In the genomic region with DNA sequence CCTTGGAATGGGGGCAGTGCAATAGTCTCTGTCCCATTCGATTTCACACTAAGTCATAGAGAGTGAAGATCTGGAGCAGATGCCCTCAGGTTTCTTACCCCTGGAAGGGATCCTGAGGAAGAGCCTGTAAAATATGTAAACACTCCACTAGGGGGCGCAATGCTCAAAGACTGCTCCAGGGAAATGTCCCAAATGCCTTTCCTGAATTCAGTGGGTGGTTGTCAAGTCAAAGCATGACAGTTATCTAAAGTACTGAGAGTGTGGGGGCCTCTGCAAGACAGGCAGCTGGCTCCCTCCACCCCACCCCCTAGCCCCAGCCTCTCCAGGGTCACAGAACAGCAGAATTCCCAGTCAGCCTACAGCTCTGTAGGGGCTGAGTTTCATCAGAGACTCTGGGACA, we compare ENCODE assay signal across 10 mouse cellular contexts. TPM values are rescaled to one million over a fixed set of nuclear protein-coding genes. Genes with fewer than 3 reads are reported as not detected.
DNase-seq lines count a peak whose midpoint lies in the region; ATAC-seq and TF ChIP-seq lines count a peak whose summit lies in the region.
"Had no signal": no experiment of that assay in that cellular context is flagged by ENCODE, and none has a peak within 500 bp of the region (broad histone marks: within the 10 kb centered on the region; RNA-seq: fewer than 3 reads in every experiment).

No protein-coding gene starts in this region.

- 34% methylated on average over 2 of the region's 2 CpGs for WGBS in limb, embryonic 11.5 days
- WGBS in limb, embryonic 10.5 days, result 36% methylated on average over 2 of the region's 2 CpGs
- 28% methylated on average over 2 of the region's 2 CpGs for WGBS in forebrain, embryonic 12.5 days

- no peak for ATAC-seq in cerebellum, adult (ENCODE audit: insufficient number of reproducible peaks, low FRiP score, low TSS enrichment)
- no peak for ATAC-seq in limb, embryonic 11.5 days (ENCODE audit: insufficient number of reproducible peaks, low FRiP score, low TSS enrichment, low read depth)
- ATAC-seq in forebrain, embryonic 12.5 days (ENCODE audit: low FRiP score), result no peak

- peak; percentile 67 for TF ChIP-seq CTCF in bone marrow macrophage, adult 2 months (IDR thresholded peaks at IDR 0.05; ENCODE audit: low read depth, low read length)

- no peak overlapping the region for H3K4me3 ChIP-seq in limb, embryonic 11.5 days (ENCODE audit: low read depth, low read length)
- no peak overlapping the region for H3K4me3 ChIP-seq in limb, embryonic 10.5 days
- no peak overlapping the region for H3K4me3 ChIP-seq in bone marrow macrophage, adult 2 months (ENCODE audit: insufficient read depth, low read length)
- no peak overlapping the region for H3K4me3 ChIP-seq in forebrain, embryonic 12.5 days (replicated peaks)
- H3K4me3 ChIP-seq: embryonic facial prominence, embryonic 12.5 days; myocyte had no signal

- no peaks in the 10 kb centered on the region for H3K27me3 ChIP-seq in limb, embryonic 11.5 days (ENCODE audit: control insufficient read depth, insufficient read depth, low read length)
- H3K27me3 ChIP-seq in limb, embryonic 10.5 days (ENCODE audit: low read depth, poor library complexity, severe bottlenecking), result no peaks in the 10 kb centered on the region
- H3K27me3 ChIP-seq in forebrain, embryonic 12.5 days, result peaks cover 11% of the 10 kb centered on the region; the same call in 1 of the 2 replicates
- H3K27me3 ChIP-seq: embryonic facial prominence, embryonic 12.5 days had no signal

- no peak overlapping the region for H3K27ac ChIP-seq in limb, embryonic 11.5 days (replicated peaks; ENCODE audit: low read depth, low read length)
- H3K27ac ChIP-seq in limb, embryonic 10.5 days, result no peak overlapping the region
- no peak overlapping the region for H3K27ac ChIP-seq in bone marrow macrophage, adult 2 months (ENCODE audit: insufficient read depth, low read depth, low read length)
- H3K27ac ChIP-seq in forebrain, embryonic 12.5 days, result no peak overlapping the region
- H3K27ac ChIP-seq: embryonic facial prominence, embryonic 12.5 days had no signal

- H3K9me3 ChIP-seq in limb, embryonic 11.5 days (ENCODE audit: control insufficient read depth, low read length), result no peaks in the 10 kb centered on the region
- H3K9me3 ChIP-seq in limb, embryonic 10.5 days (replicated peaks), result no peaks in the 10 kb centered on the region
- no peaks in the 10 kb centered on the region for H3K9me3 ChIP-seq in forebrain, embryonic 12.5 days
- H3K9me3 ChIP-seq: embryonic facial prominence, embryonic 12.5 days had no signal

- H3K36me3 ChIP-seq in limb, embryonic 11.5 days (ENCODE audit: control insufficient read depth, insufficient read depth, low read length), result no peaks in the 10 kb centered on the region
- H3K36me3 ChIP-seq in limb, embryonic 10.5 days, result no peaks in the 10 kb centered on the region
- no peaks in the 10 kb centered on the region for H3K36me3 ChIP-seq in forebrain, embryonic 12.5 days (replicated peaks)
- H3K36me3 ChIP-seq: embryonic facial prominence, embryonic 12.5 days had no signal

- no peak overlapping the region for H3K9ac ChIP-seq in limb, embryonic 11.5 days (ENCODE audit: low read length)
- no peak overlapping the region for H3K9ac ChIP-seq in forebrain, embryonic 12.5 days
- H3K9ac ChIP-seq: embryonic facial prominence, embryonic 12.5 days had no signal

- 0 out of 2 replicates have a peak, but pooled peaks cover 5% of the 10 kb centered on the region for H3K4me1 ChIP-seq in limb, embryonic 11.5 days (ENCODE audit: control insufficient read depth, insufficient read depth, low read length)
- H3K4me1 ChIP-seq in limb, embryonic 10.5 days, result peaks cover 15% of the 10 kb centered on the region
- peaks cover 28% of the 10 kb centered on the region for H3K4me1 ChIP-seq in bone marrow macrophage, adult 2 months (ENCODE audit: control insufficient read depth, insufficient read depth, low read length)
- no peaks in the 10 kb centered on the region for H3K4me1 ChIP-seq in forebrain, embryonic 12.5 days
- H3K4me1 ChIP-seq: embryonic facial prominence, embryonic 12.5 days had no signal

- H3K4me2 ChIP-seq in limb, embryonic 11.5 days (ENCODE audit: low read depth, severe bottlenecking), result no peak overlapping the region
- H3K4me2 ChIP-seq in forebrain, embryonic 12.5 days, result no peak overlapping the region
- H3K4me2 ChIP-seq: embryonic facial prominence, embryonic 12.5 days had no signal

- TF ChIP-seq POLR2A in bone marrow macrophage, adult 2 months (IDR thresholded peaks at IDR 0.05; ENCODE audit: borderline replicate concordance, low read depth, low read length), result no peak

- DNase-seq in cerebellum, adult 9-10 months, result peak; percentile 31
- DNase-seq in limb, embryonic 11.5 days (ENCODE audit: low spot score), result peak; percentile 52
- DNase-seq in limb, embryonic 10.5 days (ENCODE audit: low spot score), result no peak
- peak; percentile 36 for DNase-seq in mesoderm, embryonic 11.5 days (ENCODE audit: low read depth, low spot score)
- DNase-seq in gastrocnemius, postnatal 4 days (ENCODE audit: low spot score in 2 of 2), result no peak

RNA-seq across cellular contexts. Expression of a gene that starts 27.7 kb away (rescaled TPM):
- polyA plus RNA-seq in limb, embryonic 11.5 days (2014; fragmentation: Nextera tagmentation; extraction: Ambion mirVana), result 1.5 and 1.9 TPM in 2 replicates
- polyA plus RNA-seq in limb, embryonic 10.5 days (2016; fragmentation: Nextera tagmentation; extraction: Ambion mirVana), result 0.41 and 1.8 TPM in 2 replicates
- polyA plus RNA-seq in bone marrow macrophage, adult 2 months (2012; ENCODE audit: insufficient read depth, insufficient read length, missing spikeins), result 35.7 and 36.4 TPM in 2 replicates
- total RNA-seq in gastrocnemius, postnatal 4 days (2021), result under 1 TPM; 0.21 to 0.69 TPM
- polyA plus RNA-seq in forebrain, embryonic 12.5 days (2016; fragmentation: Nextera tagmentation; extraction: Ambion mirVana), result 4.0 and 4.1 TPM in 2 replicates

Comparison
In these comparisons a context has a peak if more than half of its experiments do, and no peak if none do; other contexts are left out.
1. DNase-seq: peak in cerebellum, adult 9-10 months (single experiment), limb, embryonic 11.5 days (single experiment) and mesoderm, embryonic 11.5 days (single experiment); none in limb, embryonic 10.5 days (single experiment) and gastrocnemius, postnatal 4 days (0 of 2).